Mouse (Mus musculus) ES-Bruce4 (cell line): ENCODE measurements around the gene Ranbp17.

Source experiments
- CTCF ChIP-seq: IDR thresholded peaks from one replicate; pipeline ENCODE4 v1.8.1; 2011; ENCODE audit warnings: low read depth, low read length
- EP300 ChIP-seq: IDR thresholded peaks from 2 replicates; pipeline ENCODE4 v1.6.1; 2011; ENCODE audit warnings: low read depth, low read length; ENCODE audit not compliant: insufficient read depth
- POLR2A ChIP-seq: IDR thresholded peaks from one replicate; pipeline ENCODE4 v1.8.1; 2011; ENCODE audit warnings: low read length; ENCODE audit not compliant: insufficient read depth

DNA sequence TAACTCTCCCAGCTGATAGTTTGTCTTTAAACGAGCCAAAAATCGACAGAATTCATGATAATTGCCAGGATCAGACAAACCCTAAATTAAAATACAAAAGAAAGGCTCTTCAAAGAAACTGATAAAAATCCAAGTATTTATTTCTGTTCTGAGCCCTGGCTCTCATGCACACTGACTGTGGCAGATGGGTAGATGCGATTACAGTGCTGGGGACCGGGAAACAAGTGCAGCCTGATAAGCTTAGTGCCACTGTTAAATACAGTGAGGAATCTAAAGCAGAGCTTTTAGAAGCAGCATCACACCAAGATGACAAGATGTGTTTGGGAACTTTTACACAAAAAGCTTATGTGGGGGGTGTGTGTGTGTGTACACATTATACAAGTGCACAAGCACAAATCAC is 34.3 kb downstream of the Ranbp17 start:
- TF ChIP-seq CTCF (no peak), POLR2A (no peak), EP300 (no peak)
